Mouse (Mus musculus) retina, postnatal 1 day (tissue): ENCODE measurements around the gene Ganab.
"Not testable (repeated sequence)": the region's sequence is repeated elsewhere in the genome, so short reads cannot be mapped to it uniquely, and the experiment has no call there.

Experiments used
- DNase-seq: peaks from one replicate; pipeline ENCODE4 v3.0.0-alpha.2; 2012

Gene Ganab

DNA sequence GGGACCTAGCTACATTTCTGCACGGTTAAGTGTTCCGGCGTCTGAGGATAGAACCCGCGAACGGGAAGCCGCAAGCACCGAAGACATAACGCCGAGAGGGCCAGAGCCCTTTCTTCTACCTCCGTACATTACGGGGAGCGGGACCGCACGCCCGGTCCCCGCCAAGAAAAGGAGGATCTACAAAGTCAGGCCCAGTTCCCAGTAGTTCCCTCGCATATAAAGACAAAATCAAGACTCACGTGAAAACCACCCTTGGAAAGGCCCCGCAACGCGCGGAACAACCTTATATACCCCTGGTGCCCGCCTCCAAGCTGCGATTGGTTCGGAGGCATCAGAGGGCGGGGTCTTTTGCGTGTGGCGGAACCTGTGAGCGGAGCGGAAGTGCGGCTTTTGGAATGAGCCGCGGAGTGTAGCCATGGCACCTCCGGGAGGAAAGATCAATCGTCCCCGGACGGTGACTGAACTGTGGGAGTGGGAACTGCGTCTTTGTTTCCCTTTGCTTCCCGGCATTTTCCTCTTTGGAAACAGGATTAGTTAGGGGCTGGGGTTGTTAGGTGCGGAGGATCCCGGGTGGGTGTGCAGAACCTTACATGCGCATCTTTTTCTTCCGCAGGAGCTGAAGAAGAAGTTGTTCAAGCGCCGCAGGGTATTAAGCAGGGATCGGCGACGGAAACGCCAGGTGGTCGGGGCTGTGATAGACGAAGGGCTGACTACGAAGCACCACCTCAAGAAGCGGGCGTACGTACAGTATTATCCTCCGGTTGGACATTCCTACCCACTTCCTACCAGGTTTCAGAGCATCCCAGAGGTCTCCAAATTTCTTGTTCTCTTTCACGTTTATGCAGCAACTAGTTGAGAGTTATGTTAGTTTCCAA is 9.1 kb upstream of the Ganab start, which contains the start of the genes 1810009A15Rik and Gm49416:
TSS of gene 1810009A15Rik (plus strand) at position 343 of the 875 bp plus-strand sequence.
TSS of gene Gm49416 (plus strand) at position 416 of the 875 bp plus-strand sequence.
- peak; percentile 98 for DNase-seq

DNA sequence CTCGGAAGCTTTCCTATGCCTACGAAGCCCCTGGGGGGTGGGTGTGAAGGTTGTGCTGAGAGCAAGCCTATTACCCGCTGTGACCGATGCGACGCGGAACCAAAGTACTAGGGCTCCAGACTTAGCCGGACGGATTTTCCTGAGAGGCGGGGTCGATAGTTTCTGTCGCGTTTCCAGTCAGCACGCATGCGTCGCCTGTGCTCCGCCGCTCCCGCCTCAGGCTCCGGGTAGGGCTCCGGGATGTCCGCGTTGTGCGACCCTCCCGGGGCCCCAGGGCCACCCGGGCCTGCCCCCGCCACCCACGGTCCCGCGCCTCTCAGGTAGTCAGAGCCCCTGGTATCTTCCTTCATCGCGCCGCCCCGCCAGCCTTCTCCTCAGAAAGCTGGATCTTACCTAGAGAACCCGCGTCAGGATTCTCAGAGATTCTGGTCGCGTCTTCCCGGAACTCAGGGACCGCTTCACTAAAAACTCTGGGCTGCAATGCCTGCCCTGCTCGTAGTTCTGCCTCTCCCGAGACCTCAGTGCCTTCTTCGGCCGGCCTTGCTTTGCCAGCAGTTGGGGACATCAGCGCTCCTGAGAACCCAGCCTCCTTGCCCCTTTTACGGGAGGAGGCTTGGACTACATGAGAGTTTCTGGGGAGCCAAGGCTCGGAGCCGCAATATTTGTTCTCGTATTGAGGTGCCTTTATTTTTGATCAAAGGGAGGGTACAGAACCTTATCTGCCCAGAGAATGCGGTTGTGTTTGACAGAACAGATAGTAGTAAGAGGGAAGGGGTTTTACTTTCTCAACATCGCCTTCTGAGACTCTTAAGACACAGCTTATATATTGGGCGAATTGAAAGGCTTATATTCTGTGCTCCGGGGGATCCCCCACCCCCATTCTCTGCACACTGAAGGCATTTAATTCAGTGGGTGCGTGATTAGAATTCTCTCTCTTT is 4.8 kb upstream of the Ganab start, which contains the start of gene Ints5:
TSS of gene Ints5 (plus strand) at position 177 of the 938 bp plus-strand sequence.
- DNase-seq: peak; percentile 94

DNA sequence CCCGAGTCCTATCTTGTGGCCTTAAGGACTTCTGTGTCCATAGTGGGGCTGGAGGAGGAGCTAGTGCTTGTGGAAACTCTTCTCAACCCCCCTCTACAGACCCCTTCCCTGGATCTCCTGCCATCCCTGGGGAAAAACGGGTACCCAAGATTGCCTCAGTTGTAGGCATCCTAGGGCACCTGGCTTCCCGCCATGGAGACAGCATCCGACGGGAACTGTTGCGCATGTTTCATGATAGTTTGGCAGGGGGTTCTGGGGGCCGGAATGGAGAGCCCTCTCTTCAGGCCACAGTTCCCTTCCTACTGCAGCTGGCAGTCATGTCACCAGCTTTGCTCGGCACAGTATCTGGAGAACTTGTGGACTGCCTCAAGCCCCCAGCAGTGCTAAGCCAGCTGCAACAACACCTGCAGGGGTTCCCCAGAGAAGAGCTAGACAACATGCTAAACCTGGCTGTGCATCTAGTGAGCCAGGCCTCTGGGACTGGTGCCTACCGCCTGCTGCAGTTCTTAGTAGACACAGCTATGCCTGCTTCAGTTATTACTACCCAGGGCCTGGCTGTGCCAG is 2.4 kb upstream of the Ganab start:
- DNase-seq: no peak

- DNase-seq: not testable (repeated sequence)
Measured at GRCm38 (mm10) chr19:8896231-8896630, 1.6 kb upstream of the Ganab start.

GRCm38 (mm10) chr19:8897211-8897864 is 533 bp upstream of the Ganab start:
- peak; percentile 69 for DNase-seq

- no peak for DNase-seq
Measured at GRCm38 (mm10) chr19:8898576-8898975, 705 bp downstream of the Ganab start.

DNA sequence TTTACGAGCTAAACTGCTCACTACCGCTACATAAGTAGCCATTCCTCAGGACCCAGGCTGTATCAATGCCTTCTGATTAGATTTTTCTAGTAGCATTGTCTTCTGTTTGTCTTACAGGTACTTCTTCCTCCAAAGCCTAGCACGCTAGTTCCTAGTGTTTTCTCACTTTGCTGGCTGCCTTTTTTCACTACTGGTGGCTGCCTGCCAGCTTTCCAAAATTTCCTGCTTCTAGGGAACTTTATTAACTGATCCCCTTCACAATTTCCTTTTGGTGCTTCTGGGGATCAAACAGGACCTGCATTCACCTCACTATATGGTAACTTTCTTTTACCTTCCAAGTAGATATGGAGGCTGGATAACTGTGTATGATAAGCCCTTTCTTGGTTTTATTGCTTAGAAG is 1.2 kb downstream of the Ganab start:
- DNase-seq: no peak

- no peak for DNase-seq
Measured at GRCm38 (mm10) chr19:8903412-8903811, 5.5 kb downstream of the Ganab start.

GRCm38 (mm10) chr19:8908531-8908930 is 10.7 kb downstream of the Ganab start:
- DNase-seq: no peak

GRCm38 (mm10) chr19:8911810-8912209 is 13.9 kb downstream of the Ganab start:
- no peak for DNase-seq

DNA sequence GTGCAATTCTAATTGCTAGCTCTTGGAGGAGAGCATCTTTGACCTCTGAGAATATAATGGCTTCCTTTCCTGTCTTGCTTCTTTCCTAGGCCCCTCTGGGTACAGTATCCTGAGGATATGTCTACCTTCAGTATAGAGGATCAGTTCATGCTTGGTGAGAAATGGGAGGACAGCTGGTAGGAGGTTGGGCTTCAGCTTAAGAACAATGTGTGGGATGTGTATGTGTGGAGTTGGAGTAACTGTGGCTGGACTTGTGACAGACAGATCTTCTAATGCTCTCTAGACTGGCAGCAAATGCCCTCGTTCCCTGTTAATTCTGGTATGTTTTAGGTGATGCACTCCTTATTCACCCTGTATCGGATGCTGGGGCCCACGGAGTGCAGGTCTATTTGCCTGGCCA is 16.3 kb downstream of the Ganab start:
- no peak for DNase-seq

DNA sequence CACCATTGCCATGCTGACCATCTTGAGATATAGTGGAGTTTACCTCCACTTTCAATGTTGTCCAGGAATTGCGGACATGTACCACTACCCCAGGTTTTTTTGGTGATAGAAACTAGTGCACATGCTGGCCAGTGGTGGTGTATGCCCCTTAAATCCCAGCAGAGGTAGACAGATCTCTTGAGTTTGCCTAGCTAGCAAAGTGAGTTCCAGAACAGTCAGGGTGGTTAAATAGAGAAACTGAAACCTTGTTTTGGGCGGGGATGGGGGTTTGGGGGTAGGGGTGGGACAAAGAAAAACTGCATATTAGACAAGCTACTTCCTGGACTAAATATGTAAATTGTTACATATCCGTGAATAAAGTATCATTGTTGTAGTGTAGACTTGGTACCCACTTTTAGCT is 21.1 kb downstream of the Ganab start:
- DNase-seq: no peak

DNA sequence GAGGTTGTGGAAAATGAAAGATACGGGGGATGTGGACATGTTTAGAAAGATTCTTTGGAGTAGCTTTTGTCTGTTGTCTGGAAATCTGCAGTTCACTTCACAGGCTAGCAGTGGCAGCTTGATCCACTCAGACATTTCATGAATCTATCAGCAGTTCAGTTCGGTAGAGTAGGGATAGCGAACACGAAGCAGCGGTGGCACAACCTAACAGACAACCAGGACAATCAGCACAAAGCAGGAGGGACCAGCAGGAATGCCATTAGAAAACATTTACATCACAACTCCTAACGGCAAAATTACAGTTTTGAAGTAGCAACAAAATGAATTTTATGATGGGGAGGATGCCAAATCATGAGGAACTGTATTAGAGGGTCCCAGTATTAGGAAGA is 21.8 kb downstream of the Ganab start:
- DNase-seq: no peak

DNA sequence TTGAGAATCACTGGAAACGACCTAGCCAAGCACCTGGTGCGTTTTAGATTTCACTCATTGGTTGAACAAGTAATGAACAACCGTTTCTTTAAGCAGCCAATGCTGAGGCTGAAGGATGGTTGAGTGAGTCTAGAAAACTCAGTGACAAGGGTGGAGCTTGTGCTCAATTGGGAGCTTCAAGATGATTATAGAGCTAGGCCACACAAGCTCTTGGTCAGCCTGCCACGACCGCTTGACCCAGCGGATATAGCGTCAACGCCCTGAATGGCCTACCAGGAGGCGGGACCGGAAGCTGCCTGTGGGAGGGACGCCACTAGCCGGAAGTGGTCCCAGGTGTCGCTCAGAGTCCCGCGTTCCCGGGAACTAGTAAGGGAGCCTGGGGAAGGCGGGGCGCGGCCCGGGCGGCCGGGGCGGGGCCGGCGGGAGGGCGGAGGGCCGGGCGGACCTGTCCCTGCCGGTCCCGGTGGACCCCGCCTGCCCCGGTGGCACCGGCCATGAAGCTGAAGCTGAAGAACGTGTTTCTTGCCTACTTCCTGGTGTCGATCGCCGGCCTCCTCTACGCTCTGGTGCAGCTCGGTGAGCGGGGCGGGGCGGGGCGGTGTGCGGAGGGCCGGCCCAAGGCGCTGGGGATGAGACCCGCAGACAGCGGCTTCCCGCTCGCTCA is 22.3 kb downstream of the Ganab start, which contains the start of gene B3gat3:
TSS of gene B3gat3 (plus strand) at position 302 of the 664 bp plus-strand sequence.
- DNase-seq: peak; percentile 97

DNA sequence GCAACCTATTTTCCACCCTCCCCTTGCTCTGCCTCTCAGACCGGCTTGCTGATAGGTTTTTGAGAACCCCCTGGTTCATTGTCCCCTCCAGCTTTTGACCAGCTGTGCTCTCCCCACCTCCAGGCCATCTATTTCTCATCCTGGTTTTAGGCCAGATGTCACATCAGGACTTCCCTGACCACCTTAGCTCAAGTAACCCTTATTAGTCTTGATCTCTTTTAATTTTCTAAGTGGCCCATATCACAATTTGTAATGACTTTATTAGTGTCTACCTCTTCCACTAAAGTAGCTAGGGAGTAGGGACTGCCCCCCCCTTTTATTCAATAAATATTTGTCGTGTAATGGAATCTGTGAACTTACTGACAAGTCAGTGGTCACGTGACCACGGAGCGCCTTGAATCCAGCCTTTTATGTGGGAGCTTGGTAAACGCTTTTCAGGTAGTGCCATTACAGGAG is 23.0 kb downstream of the Ganab start:
- DNase-seq: peak; percentile 47

DNA sequence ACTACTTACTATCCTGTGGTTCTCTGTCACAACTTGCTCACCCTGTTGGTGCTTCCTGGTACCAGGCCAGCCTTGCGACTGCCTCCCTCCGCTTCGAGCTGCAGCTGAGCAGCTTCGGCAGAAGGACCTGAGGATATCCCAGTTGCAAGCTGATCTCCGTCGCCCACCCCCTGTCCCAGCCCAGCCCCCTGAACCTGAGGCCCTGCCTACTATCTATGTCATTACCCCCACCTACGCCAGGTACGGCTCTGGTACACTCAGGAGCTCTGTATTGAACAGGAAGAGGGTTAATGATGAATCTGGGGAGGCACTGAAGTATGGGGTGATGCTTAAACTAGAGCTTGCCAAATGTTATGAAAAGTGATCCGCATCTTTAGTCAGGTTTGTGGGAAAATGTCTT is 23.9 kb downstream of the Ganab start:
- no peak for DNase-seq

DNA sequence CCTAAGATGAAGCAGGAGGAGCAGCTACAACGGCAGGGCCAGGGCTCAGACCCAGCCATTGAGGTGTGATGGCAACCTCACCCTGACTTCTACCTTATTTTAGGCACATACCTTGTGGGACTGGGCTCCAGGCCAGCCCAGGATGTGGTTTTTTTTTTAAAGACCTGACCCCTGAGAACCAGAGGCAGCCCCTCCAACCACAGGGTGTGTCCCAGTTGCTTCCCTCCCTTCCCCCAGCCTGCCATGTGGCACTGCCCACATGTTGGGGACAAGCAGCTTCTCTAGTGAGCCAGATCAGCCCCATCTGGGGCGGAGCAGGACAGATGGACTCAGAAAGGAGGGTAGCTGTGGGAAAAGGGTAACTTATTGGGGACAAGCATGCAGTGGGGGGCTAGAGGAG is 28.9 kb downstream of the Ganab start:
- DNase-seq: peak; percentile 9

GRCm38 (mm10) chr19:8927891-8928525 is 30.1 kb downstream of the Ganab start:
- DNase-seq: no peak

GRCm38 (mm10) chr19:8928689-8929223 is 30.9 kb downstream of the Ganab start:
- DNase-seq: no peak

- peak; percentile 95 for DNase-seq
Measured at GRCm38 (mm10) chr19:8929224-8930088, 31.6 kb downstream of the Ganab start, which contains the start of the genes Rom1 and Eml3. TSS of gene Rom1 (minus strand) at chr19:8929356. TSS of gene Eml3 (plus strand) at chr19:8929552.
